Mouse (Mus musculus) spleen, adult 18-20 months (tissue): Measurements from ENCODE around the gene Zc3hav1l.

ENCODE experiments used
- DNase-seq, 2 experiments: peaks; one replicate each; pipeline ENCODE4 v3.0.0; 2022; ENCODE audit warnings: mixed read lengths in 2 of 2

Gene Zc3hav1l

DNA sequence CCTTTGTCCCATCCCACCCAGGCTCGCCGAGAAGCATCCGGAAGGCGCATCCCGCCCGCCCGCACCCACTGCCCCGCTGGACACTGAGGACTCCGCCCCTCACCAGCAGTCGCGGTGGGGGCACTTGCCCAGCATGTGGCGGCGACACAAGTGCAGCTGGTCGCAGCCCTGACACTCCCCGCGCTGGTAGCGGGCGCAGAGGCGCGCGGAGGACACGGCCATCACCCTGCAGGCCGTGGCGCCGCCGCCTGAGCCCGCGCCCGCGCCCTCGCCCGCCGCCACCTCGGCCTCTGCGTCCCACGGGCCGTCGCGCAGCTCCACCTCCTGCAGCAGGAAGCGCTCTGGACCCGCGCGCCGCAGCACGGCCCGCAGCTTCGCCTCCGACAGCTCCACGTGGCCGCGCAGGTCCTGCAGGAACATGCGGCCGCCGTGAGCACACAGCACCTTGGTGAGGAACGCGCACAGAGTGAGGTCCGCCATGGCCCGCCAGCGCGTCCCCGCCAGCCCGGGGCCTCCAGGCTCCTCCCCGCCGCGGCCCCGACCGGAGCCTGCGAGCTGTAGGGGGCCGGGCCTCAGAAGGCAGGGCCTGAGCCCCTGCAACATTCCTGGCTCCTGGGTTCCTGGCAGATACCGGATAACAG is at the start of gene Zc3hav1l:
Gene Zc3hav1l, minus strand, starts transcription at position 499 of the 641 bp plus-strand sequence.
- peak; percentile 14 to 35 for DNase-seq

DNA sequence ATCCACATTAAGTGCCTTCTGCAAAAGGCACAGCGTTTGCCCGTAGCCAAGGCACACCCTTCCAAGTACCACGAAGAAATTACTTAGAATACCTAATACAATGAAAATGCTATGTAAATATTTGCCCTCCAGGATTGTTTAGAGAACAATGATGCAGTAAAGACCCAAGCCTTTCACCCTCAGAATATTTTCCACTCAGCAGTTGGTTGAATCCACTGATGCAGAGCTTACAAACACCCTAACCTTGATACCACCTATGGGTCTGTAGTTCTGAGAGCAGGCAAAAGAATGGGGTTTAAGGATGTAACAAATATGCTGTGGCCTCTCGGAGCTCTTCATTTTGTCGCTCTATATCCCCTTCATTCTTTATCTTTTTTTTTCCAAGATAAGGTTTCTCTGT is 48.8 kb upstream of the Zc3hav1l start:
- DNase-seq, result no peak

DNA sequence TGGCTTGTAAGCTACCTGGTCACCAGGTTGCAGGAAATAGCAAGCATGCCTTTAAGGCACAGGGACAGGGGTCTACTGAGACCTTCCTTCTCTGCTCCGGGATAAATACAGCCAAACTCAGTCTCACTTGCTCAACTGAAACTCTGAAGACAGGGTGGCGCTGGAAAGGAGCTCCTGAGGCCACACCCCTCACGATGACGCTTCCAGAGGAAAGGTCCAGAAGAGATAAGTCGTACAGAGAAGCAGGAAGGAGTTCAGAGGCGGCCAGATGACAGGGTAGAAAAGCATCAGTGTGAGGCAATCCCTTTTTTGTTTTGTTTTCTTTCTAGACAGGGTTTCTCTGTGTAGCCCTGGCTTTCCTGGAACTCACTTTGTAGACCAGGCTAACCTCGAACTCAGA is 46.7 kb upstream of the Zc3hav1l start:
- DNase-seq, result no peak

DNA sequence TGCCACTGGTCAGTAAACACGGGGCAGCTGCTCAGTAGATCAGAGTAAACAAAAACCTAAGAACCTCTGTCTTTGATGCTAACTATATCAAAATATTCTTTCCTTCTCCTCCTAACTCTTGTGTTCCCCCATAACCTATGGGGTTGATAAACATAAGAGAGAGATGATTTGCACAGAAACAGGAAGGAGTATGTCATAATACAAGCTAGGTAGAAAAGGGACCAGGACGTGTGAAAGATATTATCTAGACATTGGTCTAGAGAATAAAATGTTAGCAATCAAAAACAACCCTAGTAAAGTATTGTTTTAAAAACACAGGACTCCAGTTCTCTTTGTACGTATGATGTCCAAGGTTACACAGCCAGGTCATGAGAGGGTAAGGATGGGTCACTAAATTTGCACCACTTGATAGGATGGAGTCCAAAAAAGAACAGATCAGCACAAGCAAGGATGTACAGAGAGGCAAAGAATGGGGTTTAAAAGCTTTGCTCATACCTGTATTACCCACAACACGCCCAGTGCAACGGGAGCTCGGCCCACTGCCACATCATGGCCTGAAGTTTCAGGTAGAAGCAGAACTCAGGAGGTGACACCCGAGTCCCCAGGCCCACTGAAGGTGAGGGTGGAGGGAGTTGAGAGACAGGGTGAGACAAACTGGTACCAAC is 45.1 kb upstream of the Zc3hav1l start:
- DNase-seq, result no peak

DNA sequence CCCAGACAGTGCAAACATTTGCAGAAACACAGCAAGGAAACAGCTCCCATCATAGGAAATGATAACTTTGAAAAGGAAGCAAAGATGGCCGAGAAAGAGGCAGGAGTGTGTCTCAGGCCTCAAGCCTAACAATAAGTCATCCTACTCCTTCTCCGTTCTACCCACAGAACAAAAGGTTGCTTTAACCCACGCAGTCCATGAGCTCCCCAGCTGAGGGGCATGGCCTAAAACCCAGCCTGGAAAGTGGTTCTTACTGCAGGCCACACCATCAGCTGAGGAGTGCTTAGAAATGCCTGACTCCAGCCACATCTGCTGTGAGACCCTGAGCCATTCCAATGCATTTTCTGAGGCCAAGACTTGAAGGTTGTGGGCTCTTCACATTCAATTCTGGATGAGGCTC is 44.5 kb upstream of the Zc3hav1l start:
- no peak for DNase-seq

DNA sequence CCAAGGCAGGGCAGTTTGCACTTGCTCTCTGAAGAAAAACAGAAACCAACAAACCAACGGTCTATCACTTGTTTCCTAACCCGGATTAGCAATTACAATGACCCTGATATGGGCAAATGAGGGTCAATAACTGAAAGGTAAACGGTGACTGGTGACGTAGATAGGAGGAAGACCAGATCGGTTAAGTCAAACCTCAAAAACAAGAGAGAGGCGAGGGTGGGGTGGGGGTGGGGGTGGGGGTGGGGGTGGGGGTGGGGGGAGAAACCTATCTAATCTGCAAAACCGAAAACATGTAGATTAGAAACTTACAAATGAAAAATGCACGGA is 43.6 kb upstream of the Zc3hav1l start:
- no peak for DNase-seq

DNA sequence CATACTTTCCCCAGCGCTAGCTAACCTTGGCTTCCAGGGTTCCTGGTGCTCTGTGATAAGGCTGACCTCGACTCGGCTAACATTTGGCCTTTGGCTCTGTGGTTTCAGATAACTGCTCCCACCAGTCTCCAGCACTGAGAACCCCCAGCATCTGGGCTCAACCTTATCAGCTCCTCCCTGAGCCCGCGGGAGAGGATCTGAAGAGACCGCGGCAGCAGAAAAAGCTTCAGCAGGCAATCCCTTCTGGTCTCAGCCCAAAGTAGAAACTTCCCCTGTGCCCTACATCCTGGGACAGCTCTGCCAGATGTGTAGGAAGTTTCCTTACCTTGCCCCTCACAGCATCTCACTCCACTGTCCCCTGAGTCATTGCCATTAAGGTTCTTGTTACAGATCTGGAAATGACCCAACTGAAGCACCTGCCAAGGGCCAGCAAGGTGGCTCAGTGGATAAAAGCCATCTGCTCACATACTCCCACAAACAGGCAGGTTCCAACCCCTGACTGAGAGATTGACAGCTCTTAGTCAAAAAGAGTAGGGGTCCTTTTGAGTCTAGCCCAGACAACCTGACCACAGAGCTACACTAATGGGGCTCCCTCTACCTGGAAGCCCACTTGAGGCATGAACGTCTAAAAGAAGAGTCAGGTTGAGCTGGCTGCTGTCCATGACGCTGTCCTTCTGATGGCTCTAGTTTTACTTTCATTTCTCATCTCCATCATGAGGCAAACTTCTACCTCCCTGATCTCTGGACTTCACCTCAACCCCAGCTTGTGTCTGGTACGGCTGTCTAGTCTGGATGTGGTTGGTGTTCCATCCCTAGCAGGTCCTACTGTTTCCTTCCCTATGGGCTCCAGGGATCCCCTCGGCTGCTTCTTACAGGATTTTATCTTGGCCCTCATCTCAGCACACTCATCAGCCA is 42.9 kb upstream of the Zc3hav1l start:
- no peak for DNase-seq

DNA sequence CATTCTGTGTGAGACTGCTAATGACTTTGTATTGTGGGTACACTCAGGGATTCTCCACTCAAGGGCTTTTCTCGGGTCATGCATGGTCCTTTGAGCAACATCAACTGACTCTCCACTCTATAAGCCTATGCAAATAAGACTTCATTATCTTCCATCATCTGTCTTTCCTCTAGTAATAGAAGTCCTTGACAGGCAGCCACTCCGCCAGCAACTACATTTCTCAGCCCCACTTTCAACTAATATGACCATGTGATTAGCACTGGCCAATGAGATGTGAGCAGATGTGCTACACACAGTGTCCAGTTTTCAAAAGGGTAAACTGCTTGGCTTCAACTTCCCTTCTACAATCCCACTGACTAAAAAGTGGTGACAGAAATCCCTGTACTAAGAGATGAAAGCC is 40.0 kb upstream of the Zc3hav1l start:
- no peak for DNase-seq

DNA sequence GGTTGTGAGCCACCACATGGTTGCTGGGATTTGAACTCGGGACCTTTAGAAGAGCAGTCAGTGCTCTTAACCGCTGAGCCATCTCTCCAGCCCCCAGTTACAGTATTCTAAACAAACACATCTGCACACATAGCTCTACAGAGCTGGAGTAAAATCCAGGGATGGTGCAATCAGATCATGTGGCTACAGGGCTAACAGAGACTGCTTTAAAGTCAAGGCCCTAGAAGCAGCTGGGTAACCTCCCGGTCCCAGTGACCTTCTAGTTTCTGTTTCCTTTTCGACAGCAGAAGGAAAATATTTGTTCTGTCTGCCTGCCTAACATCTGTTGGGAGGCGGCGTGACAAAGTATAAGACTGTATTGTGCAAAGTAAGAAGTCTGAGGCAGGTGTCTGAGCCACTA is 38.9 kb upstream of the Zc3hav1l start:
- DNase-seq, result no peak

DNA sequence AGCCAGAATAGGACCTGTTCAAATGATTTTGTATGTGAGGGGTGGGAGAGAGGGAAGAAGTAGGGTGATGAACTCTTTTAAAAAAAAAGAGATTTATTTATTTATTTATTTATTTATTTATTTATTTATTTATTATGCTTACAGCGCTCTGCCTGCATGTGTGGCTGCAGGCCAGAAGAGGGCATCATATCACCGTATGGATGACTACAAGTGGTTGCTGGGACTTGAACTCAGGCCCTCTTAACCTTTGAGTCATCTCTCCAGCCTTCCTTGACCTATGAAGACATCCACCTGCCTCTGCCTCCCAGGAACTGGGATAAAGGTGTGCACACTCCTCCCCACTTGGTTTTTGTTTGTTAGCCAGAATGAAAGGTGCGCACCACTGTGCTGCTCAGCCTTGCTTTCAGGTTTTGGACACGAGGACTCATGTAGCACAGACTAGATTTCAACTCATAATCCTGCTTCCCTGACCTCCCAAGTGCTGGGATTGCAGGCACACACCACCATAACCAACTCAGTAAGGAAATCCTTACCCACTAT is 38.2 kb upstream of the Zc3hav1l start:
- no peak for DNase-seq

DNA sequence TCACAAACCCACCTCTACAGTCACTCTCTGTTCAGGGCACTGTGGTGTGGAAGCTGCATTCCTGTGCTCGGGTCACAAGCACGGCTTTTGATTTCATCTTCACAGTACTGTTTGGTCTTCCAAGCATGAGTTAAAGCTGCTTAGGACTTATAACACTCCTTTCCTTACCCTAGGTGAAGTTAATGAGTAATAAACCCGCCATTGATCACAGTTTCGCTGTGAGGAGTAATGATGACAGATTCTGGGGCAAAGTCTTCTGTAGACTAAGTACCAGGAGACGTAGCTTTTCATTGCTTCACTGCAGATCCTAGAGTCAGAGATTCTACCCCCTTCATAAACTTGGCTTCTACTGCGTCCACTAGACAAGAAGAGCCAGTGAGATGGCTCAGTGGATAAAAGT is 36.2 kb upstream of the Zc3hav1l start:
- DNase-seq, result no peak

DNA sequence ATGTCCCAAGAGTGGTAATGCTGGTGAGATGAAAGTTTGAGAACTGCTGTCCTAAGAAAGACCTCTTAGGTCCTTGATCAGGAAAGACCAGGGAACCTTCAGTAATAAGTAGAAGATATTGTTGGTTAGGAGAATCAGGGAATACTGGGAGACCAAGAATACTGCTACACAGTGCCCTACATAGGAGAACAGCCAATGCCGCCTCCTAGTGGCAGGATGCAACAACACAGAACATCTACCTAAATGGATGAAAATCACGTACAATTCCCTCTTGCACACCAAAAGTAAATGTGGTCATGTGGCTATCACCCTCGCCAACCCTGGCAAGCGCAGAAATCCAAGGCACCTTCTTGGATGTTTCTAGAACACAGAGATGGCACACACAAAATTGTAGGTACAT is 27.5 kb upstream of the Zc3hav1l start:
- no peak for DNase-seq

DNA sequence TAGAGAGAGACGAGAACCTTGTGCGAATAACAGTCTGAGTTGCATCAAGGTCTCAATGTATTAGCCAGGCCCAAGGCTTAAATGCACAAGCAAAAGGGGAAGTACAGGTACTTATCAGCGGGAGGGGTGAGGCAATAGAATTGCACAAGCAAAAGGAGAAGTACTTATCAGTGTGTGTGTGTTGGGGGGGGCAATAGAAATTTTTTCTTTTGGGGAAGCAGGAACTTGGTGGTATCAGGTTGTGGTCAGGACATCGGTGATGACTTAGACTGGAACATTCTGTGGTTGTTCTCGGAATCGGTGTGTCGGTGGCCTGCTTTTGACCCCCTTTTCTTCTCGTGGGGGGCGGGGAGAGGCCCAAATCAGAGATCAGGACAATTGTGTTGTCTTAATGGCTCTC is 21.6 kb upstream of the Zc3hav1l start:
- DNase-seq, result no peak

DNA sequence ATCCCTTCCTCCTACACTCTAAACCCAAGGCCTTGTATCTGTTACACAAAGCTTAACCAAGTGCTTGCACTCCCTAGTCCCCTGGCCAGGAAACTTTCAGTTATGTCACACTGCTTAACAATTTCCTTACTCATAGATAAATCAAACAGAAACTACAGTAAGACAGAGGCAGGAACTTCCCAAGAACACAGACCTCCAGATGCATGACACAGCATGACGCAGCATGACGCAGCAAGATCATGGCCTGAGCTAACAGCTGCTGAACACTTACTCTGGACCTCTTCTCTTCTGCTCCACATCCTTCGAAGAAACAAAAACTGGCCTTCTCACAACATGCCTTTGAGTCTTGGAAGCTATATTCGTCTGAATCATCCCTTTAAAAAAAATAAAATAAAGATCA is 17.0 kb upstream of the Zc3hav1l start:
- no peak for DNase-seq

DNA sequence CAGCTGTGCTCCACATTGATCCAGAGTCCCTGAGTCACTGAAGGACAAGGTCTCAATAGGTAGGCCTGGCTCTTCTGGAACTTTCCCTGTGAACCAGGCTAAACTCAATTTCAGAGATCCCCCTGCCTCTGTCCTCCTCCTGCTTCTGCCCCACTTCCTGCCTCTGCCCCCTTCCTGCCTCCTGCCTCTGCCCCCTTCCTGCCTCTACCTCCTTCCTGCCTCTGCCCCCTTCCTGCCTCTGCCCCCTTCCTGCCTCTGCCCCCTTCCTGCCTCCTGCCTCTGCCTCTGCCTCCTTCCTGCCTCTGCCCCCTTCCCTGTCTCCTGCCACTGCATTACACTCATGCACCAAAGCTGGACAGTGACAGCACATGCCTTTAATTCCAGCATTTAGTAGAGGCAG is 10.7 kb upstream of the Zc3hav1l start:
- peak in 1 of 2 experiments; percentile 12 for DNase-seq

DNA sequence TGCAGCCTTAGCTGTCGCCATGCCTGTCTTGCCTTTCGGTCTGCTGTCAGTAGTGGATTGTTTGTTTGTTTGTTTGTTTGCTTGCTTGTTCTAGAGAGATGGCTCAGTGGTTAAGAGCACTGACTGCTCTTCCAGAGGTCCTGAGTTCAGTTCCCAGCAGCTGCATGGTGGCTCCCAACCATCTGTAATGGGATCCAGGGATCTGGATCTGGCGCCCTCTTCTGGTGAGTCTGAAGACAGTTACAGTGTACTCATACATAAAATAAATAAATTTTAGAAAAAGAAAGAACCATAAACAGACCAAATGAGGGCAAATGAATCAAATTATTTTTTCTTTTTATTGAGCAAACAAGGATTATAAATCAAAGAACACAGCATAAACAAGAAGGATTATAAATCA is 5.9 kb upstream of the Zc3hav1l start:
- DNase-seq, result no peak

DNA sequence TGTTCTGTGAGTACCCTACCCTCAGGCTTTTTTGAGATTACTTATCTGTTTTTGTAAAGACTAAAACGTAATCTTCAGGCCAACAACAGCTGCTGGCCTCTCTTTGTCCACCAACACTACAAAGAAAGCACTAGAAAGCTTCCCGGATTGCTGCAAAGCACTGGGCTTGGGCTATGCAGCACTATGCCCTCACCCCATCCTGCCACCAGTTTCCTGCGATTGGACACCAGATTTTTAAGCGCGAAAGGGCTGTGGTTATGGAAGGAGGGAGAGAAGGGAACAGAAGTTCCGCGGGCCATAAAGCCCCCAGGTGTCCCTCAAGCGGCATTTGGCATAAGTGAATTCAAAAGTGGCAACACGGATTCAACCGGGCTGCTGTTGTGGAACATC is 818 bp downstream of the Zc3hav1l start:
- DNase-seq, result no peak

DNA sequence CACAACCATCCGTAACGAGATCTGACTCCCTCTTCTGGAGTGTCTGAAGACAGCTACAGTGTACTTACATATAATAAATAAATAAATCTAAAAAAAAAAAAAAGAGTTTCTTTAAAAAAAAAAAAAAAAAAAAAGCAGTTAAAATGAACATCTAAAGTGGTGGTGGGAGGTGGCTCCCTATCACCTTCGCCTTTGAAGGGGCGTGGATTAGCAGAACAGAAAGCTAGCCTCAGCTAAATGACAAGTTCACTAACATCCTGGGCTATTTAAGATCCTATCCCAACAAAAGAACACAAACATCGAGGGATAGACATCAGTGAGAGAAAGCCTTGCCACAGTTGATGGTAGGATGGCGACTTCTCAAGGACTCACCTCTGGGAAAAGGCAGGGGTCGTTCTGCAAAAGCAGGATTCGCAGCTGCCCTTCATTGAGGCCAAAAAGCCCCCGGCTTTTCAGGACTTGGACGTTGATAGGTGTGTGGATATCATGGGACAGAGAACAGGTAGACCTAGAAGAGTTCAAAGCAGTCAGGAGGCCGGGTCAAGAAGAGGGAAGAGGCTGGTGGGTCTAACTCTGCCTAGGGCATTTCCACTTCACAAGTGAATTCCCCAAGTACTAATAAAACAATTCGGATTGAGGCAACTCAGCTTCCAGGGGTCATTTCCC is 1.3 kb downstream of the Zc3hav1l start:
- DNase-seq, result no peak

DNA sequence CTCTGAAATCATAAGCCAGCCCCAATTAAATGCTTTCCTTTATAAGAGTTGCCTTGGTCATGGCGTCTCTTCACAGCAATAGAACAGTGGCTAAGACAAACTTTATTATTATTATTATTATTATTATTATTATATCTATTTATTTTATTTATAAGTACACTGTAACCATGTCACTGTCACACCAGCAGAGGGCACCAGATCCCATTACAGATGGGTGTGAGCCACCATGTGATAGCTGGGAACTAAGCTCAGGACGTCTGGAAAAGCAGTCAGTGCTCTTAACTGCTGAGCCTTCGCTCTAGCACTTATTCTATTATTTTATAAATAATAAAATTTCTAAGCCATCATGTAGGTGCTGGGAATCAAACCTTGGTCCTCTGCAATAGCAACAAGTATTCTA is 5.4 kb downstream of the Zc3hav1l start:
- no peak for DNase-seq

DNA sequence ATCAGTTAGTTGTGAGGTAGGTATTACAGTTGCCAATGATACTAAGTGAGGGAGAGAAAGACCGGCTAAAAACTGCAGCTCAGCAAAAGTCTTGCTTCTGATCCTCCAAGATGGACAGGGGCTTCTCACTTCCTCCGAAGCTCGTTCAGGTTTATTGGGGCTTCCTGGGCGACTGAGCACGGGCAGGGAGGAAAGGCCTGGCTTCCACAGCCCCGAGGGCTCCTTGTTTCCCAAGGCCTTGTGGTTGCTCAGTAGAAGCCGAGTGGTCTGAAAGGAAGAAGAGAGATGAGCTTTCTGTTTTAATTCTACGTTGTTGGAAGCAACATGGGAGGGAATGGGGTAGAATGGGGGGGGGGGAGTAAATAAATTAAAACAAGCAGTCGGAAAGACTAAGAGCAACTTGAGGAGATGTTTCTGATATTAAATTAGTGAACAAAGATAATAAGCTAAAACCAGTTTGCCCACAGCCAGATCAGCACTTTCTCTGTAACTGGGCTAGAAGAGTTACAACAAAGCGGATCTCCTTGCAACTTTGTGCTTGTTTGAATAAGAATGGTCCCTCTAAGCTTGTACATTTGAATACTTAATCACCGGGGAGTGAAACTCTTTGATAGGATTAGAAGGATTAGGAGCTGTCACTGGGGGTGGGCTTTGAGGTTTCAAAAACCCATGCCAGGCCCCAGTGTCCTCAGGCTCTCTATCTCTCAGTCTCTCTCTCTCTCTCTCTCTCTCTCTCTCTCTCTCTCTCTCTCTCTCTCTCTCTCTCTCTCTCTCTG is 6.0 kb downstream of the Zc3hav1l start:
- DNase-seq, result no peak

DNA sequence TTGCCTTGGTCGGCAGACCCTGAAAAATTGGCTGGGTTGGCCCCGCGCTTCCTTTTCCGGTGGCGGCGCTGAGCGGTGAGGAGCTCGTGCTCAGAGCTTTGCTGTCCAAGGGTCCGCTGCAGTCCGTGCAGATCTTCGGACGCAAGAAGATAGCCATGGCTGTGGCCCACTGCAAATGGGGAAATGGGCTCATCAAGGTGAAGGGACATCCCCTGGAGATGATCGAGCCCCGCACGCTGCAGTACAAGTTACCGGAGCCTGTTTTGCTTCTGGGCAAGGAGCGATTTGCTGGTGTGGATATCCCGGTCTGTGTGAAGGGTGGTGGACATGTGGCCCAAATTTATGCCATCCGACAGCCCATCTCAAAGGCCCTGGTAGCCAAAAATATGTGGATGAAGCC is 14.6 kb downstream of the Zc3hav1l start:
- DNase-seq, result no peak

DNA sequence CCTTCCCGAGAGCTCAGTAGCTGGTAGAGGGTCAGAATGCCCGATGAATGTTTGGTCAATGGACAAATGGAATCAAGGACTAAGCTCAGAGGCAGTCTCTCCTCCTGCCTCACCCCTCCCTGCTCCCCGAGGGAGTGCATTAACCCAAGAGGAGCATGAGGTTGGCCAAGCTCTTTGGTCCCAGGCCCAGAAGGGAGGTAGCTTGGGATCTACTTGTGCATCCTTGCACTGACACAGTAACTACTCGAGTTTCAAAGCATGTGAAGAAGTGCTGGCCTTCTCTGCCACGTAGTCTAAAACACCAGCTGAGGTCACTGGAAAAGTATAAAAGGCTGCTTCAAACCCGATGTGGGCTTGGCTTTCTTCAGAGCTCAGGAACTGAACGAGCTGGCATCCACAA is 34.6 kb downstream of the Zc3hav1l start:
- DNase-seq, result no peak
